Mouse (Mus musculus) megakaryocyte, adult 5-6 weeks (primary cell): ENCODE data around the gene Nudt1. TPM values are rescaled to one million over a fixed set of nuclear protein-coding genes. Genes with fewer than 3 reads are reported as not detected.
"Not testable (repeated sequence)": the region's sequence is repeated elsewhere in the genome, so short reads cannot be mapped to it uniquely, and the experiment has no call there.

Source experiments
- ATAC-seq: 2 replicates; pipeline ENCODE4 v1.8.0; 2016; ENCODE audit warnings: mild to moderate bottlenecking, inconsistent platforms; ENCODE audit not compliant: poor library complexity, severe bottlenecking
- total RNA-seq, 2 experiments: library from RNA; stranded (forward) in 1 of 2; stranded (reverse) in 1 of 2; fragments of 153-499, 151-499 nt in 1 of 2; fragments of 221-1000, 200-1000 nt in 1 of 2; gene quantifications; 2 replicates each; pipeline versions ENCODE4 v1.2.3 to v1.2.4; 2015 to 2017

Gene Nudt1
- total RNA-seq, 2 experiments from 2014 or later, result 18.4 to 19.9 TPM

- no peak for ATAC-seq
Measured at GRCm38 (mm10) chr5:140339836-140340235, 18.4 kb downstream of the Nudt1 start.

DNA sequence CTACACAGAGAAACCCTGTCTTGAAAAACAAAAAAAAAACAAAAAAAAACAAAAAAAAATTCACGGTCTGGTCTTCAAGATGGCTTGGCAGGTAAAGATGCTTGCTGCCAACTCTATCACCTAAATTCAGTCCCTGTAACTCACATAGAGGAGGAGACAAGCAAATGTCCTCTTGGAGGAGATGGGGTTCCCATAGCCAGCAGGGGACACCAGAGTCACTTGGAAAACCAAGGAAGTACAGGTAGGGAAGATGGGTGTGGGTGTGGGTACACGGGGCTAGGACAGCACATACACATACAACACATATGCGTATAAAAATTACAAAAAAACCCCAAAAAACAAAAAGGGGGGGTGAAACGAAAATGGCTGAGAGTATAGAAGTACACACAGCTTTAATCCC lies 21.4 kb downstream of the Nudt1 start:
- ATAC-seq, result no peak

GRCm38 (mm10) chr5:140345244-140345643 lies 23.8 kb downstream of the Nudt1 start:
- no peak for ATAC-seq

DNA sequence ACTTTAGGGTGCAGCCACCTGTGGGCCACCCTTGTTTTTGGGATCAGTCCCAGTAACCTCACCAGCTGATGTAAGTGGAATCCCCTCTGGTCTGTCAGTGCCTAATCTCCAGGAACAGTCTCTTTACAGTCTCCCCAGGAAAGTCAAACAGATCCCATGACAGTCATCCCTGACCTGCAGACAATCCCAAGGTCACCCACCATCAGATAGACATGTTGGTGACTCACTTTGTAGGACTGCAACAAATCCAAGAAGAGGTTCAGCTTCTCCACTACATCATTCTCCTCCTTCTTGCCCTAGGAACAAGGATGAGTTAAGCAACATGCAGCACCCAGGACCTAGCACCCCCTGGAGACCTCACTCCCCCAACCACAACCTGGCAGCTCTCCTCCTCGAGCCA lies 24.6 kb downstream of the Nudt1 start:
- ATAC-seq, result no peak

DNA sequence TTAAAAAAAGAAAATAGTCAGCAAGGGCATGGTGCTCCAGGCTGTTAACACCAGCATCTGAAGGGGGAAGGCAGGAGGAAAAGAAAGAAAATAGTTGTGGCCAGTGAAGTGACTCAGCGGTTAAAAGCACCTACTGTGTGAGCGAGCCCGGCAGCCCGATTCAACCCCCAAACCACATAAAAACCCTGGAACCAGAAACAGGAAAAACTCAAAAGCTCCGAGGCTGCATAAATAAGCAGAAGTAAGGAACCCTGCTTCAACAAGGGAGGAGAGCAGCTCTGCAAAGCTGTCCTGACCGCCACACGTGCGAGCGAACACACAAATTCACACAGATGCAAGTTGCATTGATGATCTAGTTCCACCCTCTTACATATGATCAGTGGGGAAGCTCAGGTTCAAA lies 28.4 kb downstream of the Nudt1 start:
- peak; percentile 61 for ATAC-seq

GRCm38 (mm10) chr5:140350731-140351497 lies 29.5 kb downstream of the Nudt1 start:
- ATAC-seq, result no peak

- no peak for ATAC-seq
Measured at GRCm38 (mm10) chr5:140352352-140352751, 30.9 kb downstream of the Nudt1 start.

- no peak for ATAC-seq
Measured at GRCm38 (mm10) chr5:140355934-140356333, 34.5 kb downstream of the Nudt1 start.

DNA sequence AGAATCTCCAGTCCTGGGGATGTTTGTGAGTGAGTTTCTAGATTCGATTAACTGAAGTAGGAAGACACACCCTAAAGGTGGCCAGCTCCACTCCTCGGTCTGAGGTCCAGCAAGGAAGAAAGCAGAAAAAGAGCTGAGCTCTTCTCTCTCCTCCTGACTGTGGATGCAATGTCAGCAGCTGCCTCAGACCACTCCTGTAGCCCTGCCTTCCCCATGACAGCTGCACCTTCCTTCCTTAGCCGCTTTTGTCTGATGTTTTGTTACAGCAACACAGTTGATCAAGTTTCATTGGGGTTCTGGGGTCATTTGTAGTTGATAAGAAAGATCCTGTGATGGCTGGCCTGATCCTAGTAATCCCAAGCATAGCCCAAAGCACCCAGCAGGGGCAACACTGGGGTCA lies 36.0 kb downstream of the Nudt1 start:
- ATAC-seq, result no peak

DNA sequence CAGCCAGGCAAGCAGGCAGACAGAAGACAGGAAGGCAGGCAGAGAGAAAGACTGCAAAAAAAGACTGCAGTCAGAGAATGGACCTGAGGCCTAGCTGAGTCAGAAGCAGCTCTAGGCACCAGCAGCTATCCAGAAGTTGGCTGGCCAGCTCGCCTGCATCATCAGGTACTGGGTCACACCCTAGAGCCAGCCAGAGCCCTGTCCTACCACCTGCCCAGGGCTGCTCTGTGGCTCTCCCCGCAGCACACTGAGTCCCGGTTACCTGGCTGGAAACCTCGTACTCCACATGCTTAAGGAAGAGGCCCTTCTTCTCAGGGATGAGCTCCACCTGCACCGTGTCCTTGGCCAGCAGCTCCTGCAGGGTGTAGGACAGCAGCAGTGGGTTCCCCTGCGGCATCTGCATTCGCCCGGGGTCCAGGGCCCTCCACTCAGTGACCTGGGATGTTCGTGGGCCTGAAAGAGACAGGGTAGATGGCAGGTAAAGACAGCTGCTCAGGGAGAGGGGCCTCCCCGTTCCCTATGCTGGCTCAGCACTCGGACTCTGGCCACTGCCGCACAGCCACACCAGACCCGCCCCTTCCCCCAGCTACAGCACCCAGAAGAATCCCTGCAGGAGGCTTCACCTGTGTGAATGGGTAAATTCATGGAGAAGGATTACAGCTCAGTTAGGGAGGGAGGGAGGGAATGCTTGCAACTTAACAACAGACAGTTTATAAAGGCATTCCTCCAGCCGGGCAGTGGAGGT lies 38.6 kb downstream of the Nudt1 start:
- no peak for ATAC-seq

DNA sequence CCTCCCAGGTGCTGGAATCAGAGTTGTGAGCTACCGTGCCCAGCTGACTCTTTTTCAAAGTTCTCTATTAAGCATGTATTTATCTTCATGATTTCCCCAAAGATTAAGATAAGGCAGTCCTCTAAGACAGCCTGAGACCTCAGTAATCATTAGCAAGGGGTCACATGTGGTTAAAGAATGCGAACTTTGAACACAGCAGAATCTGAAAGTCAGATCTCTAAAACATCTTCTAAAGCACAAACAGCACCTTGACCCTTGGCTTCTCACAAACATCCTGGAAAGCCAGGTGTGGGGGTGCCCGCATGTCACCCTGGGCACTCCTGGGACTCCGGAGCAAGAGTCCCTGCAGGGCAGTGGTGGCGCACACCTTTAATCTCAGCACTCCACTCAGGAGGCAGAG lies 43.0 kb downstream of the Nudt1 start:
- ATAC-seq, result no peak

GRCm38 (mm10) chr5:140368126-140368525 lies 46.7 kb downstream of the Nudt1 start:
- not testable (repeated sequence) for ATAC-seq

- no peak for ATAC-seq
Measured at GRCm38 (mm10) chr5:140368926-140369325, 47.5 kb downstream of the Nudt1 start.

DNA sequence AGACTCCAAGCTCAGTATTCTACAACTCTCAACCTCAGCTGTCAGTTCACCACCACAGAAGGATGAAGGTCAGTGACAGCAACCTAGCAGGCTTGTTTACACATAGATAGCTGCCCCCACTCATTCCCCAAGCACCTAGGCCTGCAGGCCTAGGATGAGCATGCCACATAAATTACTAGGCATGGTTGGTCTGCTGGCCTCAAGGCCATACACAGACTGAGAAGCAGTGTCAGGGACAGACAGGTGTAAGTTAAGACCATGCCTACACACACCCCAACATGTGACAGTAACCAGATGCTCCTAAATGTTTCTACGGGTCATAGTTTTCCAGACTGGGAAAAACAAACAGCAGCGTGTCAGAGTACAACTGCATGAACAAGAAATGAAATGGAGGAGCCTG lies 48.0 kb downstream of the Nudt1 start:
- ATAC-seq, result no peak

- ATAC-seq, result no peak
Measured at GRCm38 (mm10) chr5:140370446-140371254, 49.2 kb downstream of the Nudt1 start.

DNA sequence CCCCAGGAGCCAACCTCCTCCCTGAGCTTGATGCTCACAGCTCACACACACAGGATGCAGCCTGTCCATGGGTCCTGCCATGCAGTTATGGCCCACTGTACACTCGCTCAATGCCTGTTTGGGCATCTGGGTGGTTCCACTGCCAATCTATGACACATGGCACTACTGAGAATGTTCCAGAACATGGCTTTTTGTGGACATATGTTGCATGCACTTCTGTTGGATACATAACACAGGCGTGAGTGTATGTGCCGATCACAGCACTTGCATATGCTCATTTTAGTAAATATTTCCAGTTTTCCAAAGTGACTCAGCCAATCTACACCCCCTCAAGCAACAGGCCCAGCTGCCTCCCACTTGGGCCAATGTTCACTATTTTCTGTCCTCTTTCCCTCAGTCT lies 50.2 kb downstream of the Nudt1 start:
- ATAC-seq, result no peak

GRCm38 (mm10) chr5:140373711-140374110 lies 52.3 kb downstream of the Nudt1 start:
- ATAC-seq, result no peak

- no peak for ATAC-seq
Measured at GRCm38 (mm10) chr5:140374226-140374625, 52.8 kb downstream of the Nudt1 start.

DNA sequence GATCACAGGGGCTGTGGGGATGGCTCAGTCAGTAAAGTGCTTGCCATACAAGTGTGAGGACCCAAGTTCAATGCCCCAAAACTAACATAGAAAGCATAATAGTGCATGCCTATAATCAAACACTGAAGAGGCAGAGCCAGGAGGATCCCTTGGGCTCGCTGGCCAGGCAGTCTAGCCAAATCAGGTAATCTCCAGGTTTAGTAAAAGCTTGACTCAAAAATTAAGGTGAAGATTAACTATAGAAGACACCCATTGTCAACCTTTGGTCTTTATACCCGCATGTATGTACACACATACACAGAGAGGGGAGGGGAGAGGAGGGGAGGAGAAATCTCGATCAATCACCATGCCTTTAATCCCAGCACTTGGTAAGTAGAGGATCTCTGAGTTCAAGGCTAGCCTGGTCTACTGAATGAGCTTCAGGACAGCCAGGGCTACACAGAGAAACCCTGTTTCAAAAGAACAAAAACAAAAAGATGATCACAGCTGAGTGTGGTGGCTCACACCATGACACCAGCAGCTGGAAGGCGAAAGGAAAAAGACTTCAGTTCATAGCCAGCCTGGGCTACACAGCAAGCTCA lies 53.9 kb downstream of the Nudt1 start:
- no peak for ATAC-seq

DNA sequence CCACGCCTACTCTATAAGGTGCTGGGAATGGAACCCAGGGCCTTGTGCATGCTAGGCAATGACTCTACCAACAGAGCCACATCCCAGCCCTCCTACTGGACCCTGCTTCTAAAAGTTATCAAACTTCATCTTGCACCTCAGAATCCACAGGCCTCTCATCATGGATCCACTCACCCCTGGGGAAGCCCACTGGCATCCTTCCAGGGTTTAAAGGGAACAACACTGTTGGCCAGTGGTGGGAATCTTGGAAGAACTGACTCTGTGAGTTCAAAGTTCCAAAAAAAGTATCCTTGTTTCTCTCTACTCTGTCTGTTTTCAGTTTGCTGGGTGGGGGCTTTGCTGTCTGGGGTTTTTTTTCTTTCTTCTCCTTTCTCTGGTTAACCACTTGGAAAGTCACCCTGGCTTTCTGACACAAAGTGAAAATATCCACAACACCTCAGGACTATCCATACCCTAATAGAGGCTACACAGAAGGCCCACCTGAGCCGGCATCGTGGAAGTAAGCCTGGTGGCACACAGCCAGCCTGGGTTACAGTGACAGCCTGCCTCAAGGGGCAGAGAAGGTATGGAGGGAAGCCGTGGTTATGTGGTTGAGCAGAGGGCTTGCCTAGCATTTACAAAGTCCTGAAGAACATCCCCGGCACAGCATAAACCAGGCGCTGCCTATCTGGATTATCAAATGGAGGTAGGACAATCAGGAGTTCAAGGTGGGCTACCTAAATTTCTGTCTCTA lies 56.8 kb downstream of the Nudt1 start:
- ATAC-seq, result no peak
